Mouse (Mus musculus): ENCODE results near the gene Cnppd1. TPM values are rescaled to one million over a fixed set of nuclear protein-coding genes. Genes with fewer than 3 reads are reported as not detected.

The Cnppd1 gene
- total RNA-seq, 2 experiments from 2014 or later = 14.0 to 14.4 TPM

DNA sequence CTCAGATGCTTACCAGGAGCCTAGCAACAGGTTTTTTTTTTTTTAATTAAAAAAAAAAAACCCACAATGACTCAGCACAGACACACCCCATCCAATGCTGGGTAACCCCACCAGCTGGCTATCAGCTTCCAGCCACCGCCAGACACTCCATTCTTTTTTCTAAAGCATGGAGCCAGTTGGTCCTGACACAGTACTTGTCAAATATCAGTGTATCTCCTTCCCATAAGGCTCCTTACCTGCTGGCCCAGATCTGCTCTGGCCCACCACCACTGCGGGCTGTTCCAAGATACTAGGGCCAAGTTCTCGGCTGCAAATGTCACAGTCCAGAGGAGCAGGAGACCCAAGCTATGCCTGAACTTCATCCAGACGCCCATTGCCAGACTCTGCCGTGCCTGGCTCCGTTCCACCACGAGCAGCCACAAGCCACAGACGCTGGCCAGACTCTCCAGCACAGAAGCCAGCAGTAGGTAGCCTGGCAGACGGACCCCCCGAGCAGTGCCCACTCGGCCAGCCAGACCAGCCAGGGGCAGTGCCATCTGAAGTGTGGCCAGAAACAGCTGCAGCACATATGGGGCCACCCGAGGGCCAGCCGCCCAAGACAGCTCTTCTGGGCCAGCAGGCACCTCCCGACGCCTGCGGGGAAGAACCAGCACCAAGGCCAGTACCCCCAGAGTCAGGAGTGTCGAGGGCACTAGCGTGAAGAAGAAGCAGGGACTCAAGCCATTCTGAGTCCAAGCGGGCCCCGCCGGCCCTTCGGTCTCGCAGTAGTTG lies 37.0 kb upstream of the Cnppd1 start:
- intact Hi-C loops (cut with DNase I) = no loop called here
- Histone ChIP-seq H3K4me3 (peak overlapping the region; percentile 76), H3K27ac (peak overlapping the region; percentile 88)
- TF ChIP-seq CTCF (IDR thresholded peaks at IDR 0.05) = no peak
- DNase-seq = peak; percentile 79

DNA sequence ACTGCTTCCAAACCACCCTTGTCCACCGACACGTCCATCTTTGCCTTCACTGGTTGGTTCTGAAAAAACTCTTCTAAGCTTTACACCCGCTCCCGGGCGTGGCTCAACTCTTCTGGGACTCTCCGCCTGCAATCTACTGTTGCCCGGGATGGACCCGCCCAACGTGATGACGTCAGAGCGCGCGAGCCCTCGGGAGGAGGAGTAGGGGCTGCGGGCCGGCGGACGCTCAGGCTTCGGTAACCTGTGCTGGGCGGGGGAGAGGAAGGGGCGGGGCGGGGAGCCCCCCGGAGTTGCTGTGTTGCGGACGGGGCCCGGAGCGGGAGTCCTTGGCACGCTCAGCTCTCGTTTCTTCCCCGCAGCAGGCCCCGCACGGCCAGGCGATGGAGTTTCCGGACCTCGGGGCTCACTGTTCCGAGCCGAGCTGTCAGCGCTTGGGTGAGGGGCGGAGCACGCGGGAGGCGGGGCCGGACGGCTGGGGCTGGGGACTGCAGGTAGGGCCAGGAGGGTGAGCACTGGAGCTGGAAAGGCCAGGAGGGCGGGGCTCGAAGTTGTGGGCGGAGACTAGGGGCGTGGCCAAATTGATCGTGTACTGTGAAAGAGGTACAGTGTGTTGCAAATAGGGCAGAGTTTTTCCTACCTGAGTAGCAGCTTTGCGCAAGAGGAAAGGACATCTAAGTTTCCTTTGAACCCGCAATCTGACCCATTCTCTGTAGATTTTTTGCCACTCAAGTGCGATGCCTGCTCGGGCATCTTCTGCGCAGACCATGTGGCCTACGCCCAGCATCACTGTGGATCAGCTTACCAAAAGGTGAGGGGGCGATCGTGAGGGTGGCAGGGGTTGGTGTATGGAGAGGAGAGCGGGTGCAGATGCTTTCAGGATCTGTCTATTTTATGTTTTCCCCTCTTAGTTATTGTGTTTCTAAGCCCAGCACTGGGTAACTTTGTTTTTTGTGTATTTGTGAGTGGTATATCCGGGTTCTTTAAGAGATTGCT lies 26.3 kb upstream of the Cnppd1 start, which contains the start of gene Zfand2b:
Zfand2b (plus strand) TSS at position 175 of the 993 bp plus-strand sequence.
- peak; percentile 98 for DNase-seq
- Histone ChIP-seq H3K27ac (peak within 1 kb of the TSS; percentile 100), H3K4me3 (peak within 1 kb of the TSS; percentile 84)
- intact Hi-C loops (cut with DNase I) = no loop called here
- no peak for TF ChIP-seq CTCF (IDR thresholded peaks at IDR 0.05)

- peak overlapping the region; percentile 84 for H3K4me3 ChIP-seq
- no peak for TF ChIP-seq CTCF (IDR thresholded peaks at IDR 0.05)
- peak overlapping the region; percentile 100 for H3K27ac ChIP-seq
- DNase-seq = no peak
- intact Hi-C loops (cut with DNase I) = no loop called here
Observed at GRCm38 (mm10) chr1:75168093-75168471, 25.6 kb upstream of the Cnppd1 start.

GRCm38 (mm10) chr1:75160256-75160617 lies 17.7 kb upstream of the Cnppd1 start:
- DNase-seq = no peak
- TF ChIP-seq CTCF (IDR thresholded peaks at IDR 0.05) = no peak
- Histone ChIP-seq H3K4me3 (no peak overlapping the region), H3K27ac (no peak overlapping the region)
- intact Hi-C loops (cut with DNase I) = no loop called here

DNA sequence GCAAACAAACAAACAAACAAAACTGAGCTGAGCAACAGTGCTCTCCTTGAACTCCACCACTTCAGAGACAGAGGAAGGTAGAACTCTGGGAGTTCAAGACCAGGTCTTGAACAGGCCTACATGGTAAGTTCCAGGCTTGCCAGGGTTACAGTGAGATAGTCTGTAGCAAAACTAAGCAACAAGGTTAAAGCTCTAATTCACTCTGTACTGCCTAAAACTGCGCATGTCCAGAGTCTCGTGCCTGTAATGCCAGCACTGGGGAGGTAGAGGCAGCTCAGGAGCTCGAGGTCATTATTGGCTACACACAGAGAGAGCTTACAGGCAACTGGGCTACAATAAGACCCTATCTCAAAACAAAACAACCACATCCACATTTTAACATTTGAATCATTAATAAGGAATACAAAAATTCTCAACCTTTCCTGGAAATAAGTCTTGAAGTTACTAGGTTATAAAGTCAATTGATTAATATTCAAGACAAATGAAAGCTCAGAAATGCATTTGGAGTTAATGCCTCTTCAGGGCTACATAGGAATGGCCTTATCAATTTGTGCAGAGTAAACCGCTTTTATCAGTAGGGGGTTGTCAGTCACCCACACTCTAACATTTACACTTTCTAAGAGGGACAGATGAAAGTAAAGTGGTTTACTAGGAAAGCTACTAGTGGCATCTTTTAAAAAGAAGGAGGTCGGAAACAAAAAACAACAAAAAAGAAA lies 17.2 kb upstream of the Cnppd1 start:
- no peak overlapping the region for H3K4me3 ChIP-seq
- DNase-seq = no peak
- intact Hi-C loops (cut with DNase I) = no loop called here
- no peak overlapping the region for H3K27ac ChIP-seq
- TF ChIP-seq CTCF (IDR thresholded peaks at IDR 0.05) = no peak

DNA sequence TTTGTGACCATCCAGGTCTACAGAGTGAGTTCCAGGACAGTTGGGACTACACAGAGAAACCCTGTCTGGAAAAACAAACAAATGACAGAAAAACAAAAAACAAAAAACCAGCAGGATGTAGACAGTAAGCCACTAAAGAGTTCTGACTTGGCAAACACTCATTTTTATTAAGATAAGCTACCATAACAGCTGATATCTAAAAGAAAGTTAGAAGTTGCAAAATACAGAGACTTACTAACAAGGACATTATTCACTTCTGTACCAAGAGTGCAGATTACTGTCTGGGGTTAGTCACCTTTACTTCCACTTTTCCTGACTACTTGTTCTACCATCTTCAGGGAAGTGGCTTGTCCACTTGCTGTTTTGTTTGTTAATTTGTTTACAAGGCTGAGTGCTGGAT lies 16.5 kb upstream of the Cnppd1 start:
- no peak for DNase-seq
- intact Hi-C loops (cut with DNase I) = no loop called here
- H3K4me3 ChIP-seq = no peak overlapping the region
- no peak overlapping the region for H3K27ac ChIP-seq
- TF ChIP-seq CTCF (IDR thresholded peaks at IDR 0.05) = no peak

- no peak for DNase-seq
- Histone ChIP-seq H3K27ac (no peak overlapping the region), H3K4me3 (no peak overlapping the region)
- TF ChIP-seq CTCF (IDR thresholded peaks at IDR 0.05) = no peak
- intact Hi-C loops (cut with DNase I) = no loop called here
Observed at GRCm38 (mm10) chr1:75155837-75156236, 13.3 kb upstream of the Cnppd1 start.

GRCm38 (mm10) chr1:75148727-75149126 lies 6.2 kb upstream of the Cnppd1 start:
- Histone ChIP-seq H3K27ac (no peak overlapping the region), H3K4me3 (no peak overlapping the region)
- intact Hi-C loops (cut with DNase I) = no loop called here
- no peak for TF ChIP-seq CTCF (IDR thresholded peaks at IDR 0.05)
- DNase-seq = no peak

DNA sequence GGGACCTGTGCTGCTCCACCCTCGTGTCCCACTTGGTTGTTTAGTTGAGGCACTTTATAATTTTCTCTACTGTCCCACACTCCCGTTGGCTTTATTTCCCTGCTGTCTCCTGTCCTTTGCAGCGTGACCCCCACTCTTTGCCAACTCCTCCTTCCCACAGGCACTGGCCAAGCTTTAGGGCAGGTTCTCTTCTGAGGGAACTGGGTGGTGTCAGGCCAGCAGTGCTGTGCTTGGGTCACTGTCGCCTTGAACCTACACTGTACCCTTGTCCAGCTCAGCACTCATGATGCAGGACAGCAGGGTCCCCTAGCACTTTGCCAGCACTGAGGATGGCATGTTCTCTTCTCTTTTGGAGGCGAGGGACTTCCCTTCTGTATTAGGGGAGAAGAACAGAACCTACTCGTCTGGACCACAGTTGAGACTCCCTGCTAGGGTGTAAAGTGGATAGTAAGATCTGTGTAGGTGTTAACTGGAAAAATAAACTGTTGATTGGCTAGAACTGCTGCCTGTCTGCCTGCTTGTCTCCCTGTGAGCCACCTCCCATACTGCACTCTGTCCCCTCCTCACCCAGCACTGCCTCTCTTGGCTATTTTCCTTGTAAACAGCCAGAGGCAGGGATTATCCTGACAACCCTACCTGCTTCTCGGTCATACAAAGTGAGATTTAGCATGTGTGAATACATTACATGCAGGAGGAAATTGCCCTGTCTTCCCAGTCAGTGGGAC lies 5.1 kb upstream of the Cnppd1 start:
- DNase-seq = no peak
- no peak for TF ChIP-seq CTCF (IDR thresholded peaks at IDR 0.05)
- intact Hi-C loops (cut with DNase I) = no loop called here
- H3K27ac ChIP-seq = no peak overlapping the region
- no peak overlapping the region for H3K4me3 ChIP-seq

DNA sequence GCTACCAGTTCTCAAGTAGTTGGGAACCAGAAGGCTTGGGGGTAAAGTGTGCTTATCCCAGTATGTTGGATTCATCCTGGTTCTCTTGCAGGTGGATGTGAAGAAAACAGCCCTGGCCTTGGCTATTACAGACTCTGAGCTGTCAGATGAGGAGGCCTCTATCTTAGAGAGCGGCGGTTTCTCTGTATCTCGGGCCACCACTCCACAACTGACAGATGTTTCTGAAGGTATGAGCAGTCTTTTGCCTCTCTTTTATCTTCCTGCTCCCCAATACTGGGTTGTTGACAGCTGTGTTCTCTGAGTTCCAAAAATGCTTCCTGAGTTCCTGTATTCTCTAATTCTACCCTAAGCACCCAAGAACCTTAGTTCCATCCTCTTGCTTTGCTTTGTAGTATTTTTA lies 3.1 kb upstream of the Cnppd1 start:
- no peak for TF ChIP-seq CTCF (IDR thresholded peaks at IDR 0.05)
- H3K4me3 ChIP-seq = no peak overlapping the region
- intact Hi-C loops (cut with DNase I) = no loop called here
- DNase-seq = no peak
- no peak overlapping the region for H3K27ac ChIP-seq

GRCm38 (mm10) chr1:75141486-75142190 lies 873 bp downstream of the Cnppd1 start:
- peak; percentile 82 for DNase-seq
- peak overlapping the region; percentile 98 for H3K27ac ChIP-seq
- H3K4me3 ChIP-seq = peak overlapping the region; percentile 96
- TF ChIP-seq CTCF (IDR thresholded peaks at IDR 0.05) = no peak
- intact Hi-C loops (cut with DNase I) = no loop called here
